Mouse (Mus musculus): ENCODE measurements at regions not wholly inside any gene's neighbourhood (a gene's known extent, or its start where the extent isn't known, plus 50 kb on each side); places are given as distances from the start of the nearest gene placed in this dataset.
A peak's percentile ranks its signal among the peaks of the same experiment; 100 is the strongest.

GRCm38 (mm10) chr15:30029257-30029899 lies 143.0 kb upstream of the Ctnnd2 start:
- H3K4me3 ChIP-seq (ENCODE audit: low read depth, low read length), result no peak overlapping the region
- H3K27ac ChIP-seq (ENCODE audit: low read depth), result no peak overlapping the region
- H3K27me3 ChIP-seq (ENCODE audit: insufficient read depth, low read length), result no peaks in the 10 kb centered on the region
- no peak overlapping the region for H3K9ac ChIP-seq
- H3K4me2 ChIP-seq, result no peak overlapping the region
- no peaks in the 10 kb centered on the region for H3K9me3 ChIP-seq (ENCODE audit: low read depth, low read length)
- H3K36me3 ChIP-seq (ENCODE audit: insufficient read depth), result no peaks in the 10 kb centered on the region
- ATAC-seq (ENCODE audit: insufficient read depth) (no peak), DNase-seq (peak; percentile 85)
- no peaks in the 10 kb centered on the region for H3K4me1 ChIP-seq (ENCODE audit: insufficient read depth)
- peak; percentile 83 for TF ChIP-seq CTCF (IDR thresholded peaks at IDR 0.05; ENCODE audit: low read depth)
- WGBS, result 57% methylated on average over 4 of the region's 4 CpGs

- TF ChIP-seq CTCF (IDR thresholded peaks at IDR 0.05; ENCODE audit: low read depth), result no peak
- Histone ChIP-seq H3K9ac (no peak overlapping the region), H3K4me2 (no peak overlapping the region), H3K4me3 (ENCODE audit: low read depth, low read length) (no peak overlapping the region), H3K36me3 (ENCODE audit: insufficient read depth) (no peaks in the 10 kb centered on the region), H3K4me1 (ENCODE audit: insufficient read depth) (no peaks in the 10 kb centered on the region), H3K9me3 (ENCODE audit: low read depth, low read length) (no peaks in the 10 kb centered on the region), H3K27me3 (ENCODE audit: insufficient read depth, low read length) (no peaks in the 10 kb centered on the region), H3K27ac (ENCODE audit: low read depth) (no peak overlapping the region)
- ATAC-seq (ENCODE audit: insufficient read depth), result no peak
- 90% methylated on average over 2 of the region's 2 CpGs for WGBS
- DNase-seq, result no peak
Measured at GRCm38 (mm10) chr15:30035367-30035766, 137.0 kb upstream of the Ctnnd2 start.

- Histone ChIP-seq H3K27me3 (ENCODE audit: insufficient read depth, low read length) (no peaks in the 10 kb centered on the region), H3K9ac (no peak overlapping the region), H3K4me2 (no peak overlapping the region), H3K36me3 (ENCODE audit: insufficient read depth) (no peaks in the 10 kb centered on the region), H3K4me1 (ENCODE audit: insufficient read depth) (no peaks in the 10 kb centered on the region), H3K9me3 (ENCODE audit: low read depth, low read length) (no peaks in the 10 kb centered on the region), H3K27ac (ENCODE audit: low read depth) (no peak overlapping the region), H3K4me3 (ENCODE audit: low read depth, low read length) (no peak overlapping the region)
- DNase-seq, result peak; percentile 24
- no peak for ATAC-seq (ENCODE audit: insufficient read depth)
- TF ChIP-seq CTCF (IDR thresholded peaks at IDR 0.05; ENCODE audit: low read depth), result no peak
- WGBS, result 47% methylated on average over 5 of the region's 5 CpGs
Measured at GRCm38 (mm10) chr15:30050851-30051250, 121.5 kb upstream of the Ctnnd2 start.

GRCm38 (mm10) chr15:30059808-30060207 lies 112.6 kb upstream of the Ctnnd2 start:
- no peak overlapping the region for H3K9ac ChIP-seq
- H3K4me1 ChIP-seq (ENCODE audit: insufficient read depth), result no peaks in the 10 kb centered on the region
- DNase-seq (peak; percentile 46), ATAC-seq (ENCODE audit: insufficient read depth) (no peak)
- no peak overlapping the region for H3K4me3 ChIP-seq (ENCODE audit: low read depth, low read length)
- H3K27me3 ChIP-seq (ENCODE audit: insufficient read depth, low read length), result no peaks in the 10 kb centered on the region
- H3K9me3 ChIP-seq (ENCODE audit: low read depth, low read length), result no peaks in the 10 kb centered on the region
- TF ChIP-seq CTCF (IDR thresholded peaks at IDR 0.05; ENCODE audit: low read depth), result no peak
- no peaks in the 10 kb centered on the region for H3K36me3 ChIP-seq (ENCODE audit: insufficient read depth)
- H3K27ac ChIP-seq (ENCODE audit: low read depth), result no peak overlapping the region
- H3K4me2 ChIP-seq, result no peak overlapping the region
- WGBS, result 58% methylated on average over 7 of the region's 7 CpGs

- ATAC-seq (ENCODE audit: insufficient read depth), result no peak
- WGBS, result 74% methylated on average over 3 of the region's 3 CpGs
- no peak overlapping the region for H3K4me3 ChIP-seq (ENCODE audit: low read depth, low read length)
- H3K9me3 ChIP-seq (ENCODE audit: low read depth, low read length), result no peaks in the 10 kb centered on the region
- H3K9ac ChIP-seq, result no peak overlapping the region
- H3K27ac ChIP-seq (ENCODE audit: low read depth), result no peak overlapping the region
- H3K4me1 ChIP-seq (ENCODE audit: insufficient read depth), result no peaks in the 10 kb centered on the region
- no peak for TF ChIP-seq CTCF (IDR thresholded peaks at IDR 0.05; ENCODE audit: low read depth)
- DNase-seq, result no peak
- H3K27me3 ChIP-seq (ENCODE audit: insufficient read depth, low read length), result no peaks in the 10 kb centered on the region
- H3K36me3 ChIP-seq (ENCODE audit: insufficient read depth), result no peaks in the 10 kb centered on the region
- no peak overlapping the region for H3K4me2 ChIP-seq
Measured at GRCm38 (mm10) chr15:30060505-30061342, 111.7 kb upstream of the Ctnnd2 start.

- Histone ChIP-seq H3K9ac (no peak overlapping the region), H3K36me3 (ENCODE audit: insufficient read depth) (no peaks in the 10 kb centered on the region), H3K9me3 (ENCODE audit: low read depth, low read length) (no peaks in the 10 kb centered on the region), H3K27me3 (ENCODE audit: insufficient read depth, low read length) (no peaks in the 10 kb centered on the region), H3K4me1 (ENCODE audit: insufficient read depth) (no peaks in the 10 kb centered on the region), H3K4me2 (no peak overlapping the region), H3K27ac (ENCODE audit: low read depth) (no peak overlapping the region), H3K4me3 (ENCODE audit: low read depth, low read length) (no peak overlapping the region)
- no peak for DNase-seq
- no peak for ATAC-seq (ENCODE audit: insufficient read depth)
- 58% methylated on average over 2 of the region's 2 CpGs for WGBS
- no peak for TF ChIP-seq CTCF (IDR thresholded peaks at IDR 0.05; ENCODE audit: low read depth)
Measured at GRCm38 (mm10) chr15:30071668-30072067, 100.7 kb upstream of the Ctnnd2 start.

GRCm38 (mm10) chr15:30072301-30072700 lies 100.1 kb upstream of the Ctnnd2 start:
- TF ChIP-seq CTCF (IDR thresholded peaks at IDR 0.05; ENCODE audit: low read depth), result no peak
- Histone ChIP-seq H3K27me3 (ENCODE audit: insufficient read depth, low read length) (no peaks in the 10 kb centered on the region), H3K4me3 (ENCODE audit: low read depth, low read length) (no peak overlapping the region), H3K4me1 (ENCODE audit: insufficient read depth) (no peaks in the 10 kb centered on the region), H3K9me3 (ENCODE audit: low read depth, low read length) (no peaks in the 10 kb centered on the region), H3K9ac (no peak overlapping the region), H3K36me3 (ENCODE audit: insufficient read depth) (no peaks in the 10 kb centered on the region), H3K27ac (ENCODE audit: low read depth) (no peak overlapping the region), H3K4me2 (no peak overlapping the region)
- ATAC-seq (ENCODE audit: insufficient read depth), result no peak
- DNase-seq, result no peak
- 23% methylated on average over 1 of the region's 1 CpGs for WGBS
